Mouse (Mus musculus) CH12.LX (cell line): ENCODE data around the gene Spag17. TPM values are rescaled to one million over a fixed set of nuclear protein-coding genes. Genes with fewer than 3 reads are reported as not detected.

Experiments used
- DNase-seq: peaks from one replicate; pipeline ENCODE4 v3.0.0-alpha.2; 2013; ENCODE audit errors: extremely low read depth
- H3K27ac ChIP-seq: 2 replicates; pipeline ENCODE4 v1.5.1; 2012; ENCODE audit warnings: low read depth, mild to moderate bottlenecking, control low read depth, moderate library complexity; ENCODE audit not compliant: insufficient read depth
- H3K27me3 ChIP-seq: replicated peaks from 2 replicates; pipeline ENCODE3; 2012; ENCODE audit warnings: inconsistent platforms
- H3K36me3 ChIP-seq, 2 experiments: replicated peaks in 1 of 2; 2 replicates each; pipeline versions ENCODE3 to v1.6.1; 2012; ENCODE audit warnings: inconsistent platforms in 1 of 2, low read length in 1 of 2, mild to moderate bottlenecking in 1 of 2, mixed read lengths in 1 of 2, moderate library complexity in 1 of 2; ENCODE audit not compliant: control insufficient read depth in 1 of 2, insufficient read depth in 1 of 2
- H3K4me1 ChIP-seq, 2 experiments: 2 replicates each; pipeline ENCODE4 v1.6.1; 2012; ENCODE audit warnings: inconsistent platforms in 1 of 2, moderate library complexity in 1 of 2; ENCODE audit not compliant: insufficient read depth in 2 of 2, control insufficient read depth in 1 of 2
- H3K4me2 ChIP-seq: 2 replicates; pipeline ENCODE4 v1.6.1; 2012; ENCODE audit warnings: low read depth, mild to moderate bottlenecking, control low read depth; ENCODE audit not compliant: poor library complexity, insufficient read depth, severe bottlenecking
- H3K4me3 ChIP-seq, 3 experiments: fragments of 150-350 bp in 1 of 3; sonication (generic) in 1 of 3; replicated peaks in 1 of 3; 2 replicates each; pipeline versions ENCODE3 to v1.5.1; 2011 to 2012; ENCODE audit warnings: low read depth in 2 of 3, low read length in 2 of 3, mild to moderate bottlenecking in 2 of 3, moderate library complexity in 2 of 3, control low read depth in 1 of 3, improper control_type of control experiment in 1 of 3, inconsistent platforms in 1 of 3, mixed read lengths in 1 of 3; ENCODE audit not compliant: poor library complexity in 1 of 3
- H3K79me2 ChIP-seq: replicated peaks from 2 replicates; pipeline ENCODE4 v1.6.1; 2012; ENCODE audit warnings: mild to moderate bottlenecking, moderate library complexity; ENCODE audit not compliant: control insufficient read depth, poor library complexity, insufficient read depth, severe bottlenecking; ENCODE audit errors: extremely low read depth
- H3K9ac ChIP-seq: 2 replicates; pipeline ENCODE4 v1.6.1; 2012; ENCODE audit warnings: low read depth, mild to moderate bottlenecking, control low read depth, moderate library complexity; ENCODE audit not compliant: insufficient read depth
- H3K9me3 ChIP-seq: replicated peaks from 2 replicates; pipeline ENCODE3; 2012; ENCODE audit warnings: low read length, inconsistent platforms, mixed read lengths
- BHLHE40 ChIP-seq: IDR thresholded peaks from 2 replicates; pipeline ENCODE4 v1.6.1; 2011; ENCODE audit warnings: mild to moderate bottlenecking, low read depth, low read length, improper control_type of control experiment
- CHD2 ChIP-seq: IDR thresholded peaks from 2 replicates; pipeline ENCODE4 v1.6.1; 2011; ENCODE audit warnings: low read length, improper control_type of control experiment
- ELF1 ChIP-seq: IDR thresholded peaks from 2 replicates; pipeline ENCODE4 v1.6.1; 2014; ENCODE audit warnings: low read depth, mild to moderate bottlenecking, inconsistent platforms, low read length, improper control_type of control experiment
- ETS1 ChIP-seq: conservative IDR thresholded peaks from 2 replicates; pipeline ENCODE4 v1.6.1; 2012; ENCODE audit warnings: low read depth, mild to moderate bottlenecking, inconsistent platforms, low read length, improper control_type of control experiment, moderate library complexity
- GABPA ChIP-seq: IDR thresholded peaks from 2 replicates; pipeline ENCODE4 v1.6.1; 2012; ENCODE audit warnings: low read depth, low read length, improper control_type of control experiment, inconsistent platforms; ENCODE audit not compliant: insufficient replicate concordance
- HCFC1 ChIP-seq: IDR thresholded peaks from 2 replicates; pipeline ENCODE4 v1.6.1; 2012; ENCODE audit warnings: low read depth, mild to moderate bottlenecking, inconsistent platforms, low read length, improper control_type of control experiment
- IRF4 ChIP-seq: IDR thresholded peaks from 2 replicates; pipeline ENCODE4 v1.6.1; 2014; ENCODE audit warnings: low read depth, mild to moderate bottlenecking, inconsistent platforms, low read length, improper control_type of control experiment
- JUN ChIP-seq: IDR thresholded peaks from 2 replicates; pipeline ENCODE4 v1.6.1; 2011; ENCODE audit warnings: low read depth, mild to moderate bottlenecking, low read length, improper control_type of control experiment, moderate library complexity; ENCODE audit not compliant: insufficient read depth
- JUND ChIP-seq: conservative IDR thresholded peaks from 2 replicates; pipeline ENCODE4 v1.6.1; 2011; ENCODE audit warnings: low read depth, low read length, improper control_type of control experiment
- KAT2A ChIP-seq: IDR thresholded peaks from 2 replicates; pipeline ENCODE4 v1.6.1; 2012; ENCODE audit warnings: low read length, improper control_type of control experiment, inconsistent platforms; ENCODE audit not compliant: insufficient replicate concordance
- MAX ChIP-seq: IDR thresholded peaks from 2 replicates; pipeline ENCODE4 v1.6.1; 2011; ENCODE audit warnings: low read length, improper control_type of control experiment
- MAZ ChIP-seq: IDR thresholded peaks from 2 replicates; pipeline ENCODE4 v1.6.1; 2012; ENCODE audit warnings: low read depth, mild to moderate bottlenecking, inconsistent platforms, low read length, improper control_type of control experiment, moderate library complexity
- MEF2A ChIP-seq: IDR thresholded peaks from 2 replicates; pipeline ENCODE4 v1.6.1; 2014; ENCODE audit warnings: low read depth, mild to moderate bottlenecking, inconsistent platforms, low read length, improper control_type of control experiment, borderline replicate concordance
- MXI1 ChIP-seq: IDR thresholded peaks from 2 replicates; pipeline ENCODE4 v1.6.1; 2011; ENCODE audit warnings: mild to moderate bottlenecking, low read depth, low read length, improper control_type of control experiment
- MYC ChIP-seq: IDR thresholded peaks from 2 replicates; pipeline ENCODE4 v1.6.1; 2011; ENCODE audit warnings: low read depth, mild to moderate bottlenecking, improper control_type of control experiment, low read length
- NELFE ChIP-seq: IDR thresholded peaks from 2 replicates; pipeline ENCODE4 v1.6.1; 2011; ENCODE audit warnings: low read depth, low read length, improper control_type of control experiment
- NRF1 ChIP-seq: IDR thresholded peaks from 2 replicates; pipeline ENCODE4 v1.6.1; 2014; ENCODE audit warnings: low read depth, mild to moderate bottlenecking, inconsistent platforms, low read length, improper control_type of control experiment, moderate library complexity
- POLR2A ChIP-seq: IDR thresholded peaks from 2 replicates; pipeline ENCODE4 v1.6.1; 2011; ENCODE audit warnings: low read depth, mild to moderate bottlenecking, improper control_type of control experiment, low read length
- POLR2AphosphoS2 ChIP-seq: IDR thresholded peaks from 2 replicates; pipeline ENCODE4 v1.6.1; 2011; ENCODE audit warnings: low read depth, low read length, improper control_type of control experiment
- RAD21 ChIP-seq: IDR thresholded peaks from 2 replicates; pipeline ENCODE4 v1.6.1; 2011; ENCODE audit warnings: low read depth, mild to moderate bottlenecking, low read length, improper control_type of control experiment, moderate library complexity
- RCOR1 ChIP-seq: conservative IDR thresholded peaks from 2 replicates; pipeline ENCODE4 v1.6.1; 2012; ENCODE audit warnings: low read depth, mild to moderate bottlenecking, inconsistent platforms, low read length, improper control_type of control experiment
- SIN3A ChIP-seq: IDR thresholded peaks from 2 replicates; pipeline ENCODE4 v1.6.1; 2012; ENCODE audit warnings: low read length, improper control_type of control experiment, inconsistent platforms
- TBP ChIP-seq: conservative IDR thresholded peaks from 2 replicates; pipeline ENCODE4 v1.6.1; 2011; ENCODE audit warnings: low read depth, low read length, improper control_type of control experiment
- TCF12 ChIP-seq: IDR thresholded peaks from 2 replicates; pipeline ENCODE4 v1.6.1; 2014; ENCODE audit warnings: low read depth, mild to moderate bottlenecking, inconsistent platforms, low read length, improper control_type of control experiment
- UBTF ChIP-seq: IDR thresholded peaks from 2 replicates; pipeline ENCODE4 v1.6.1; 2012; ENCODE audit warnings: low read depth, mild to moderate bottlenecking, inconsistent platforms, low read length, improper control_type of control experiment, moderate library complexity
- USF1 ChIP-seq: IDR thresholded peaks from 2 replicates; pipeline ENCODE4 v1.6.1; 2014; ENCODE audit warnings: low read depth, mild to moderate bottlenecking, inconsistent platforms, low read length, improper control_type of control experiment
- USF2 ChIP-seq: conservative IDR thresholded peaks from 2 replicates; pipeline ENCODE4 v1.6.1; 2011; ENCODE audit warnings: low read depth, low read length, improper control_type of control experiment
- ZMIZ1 ChIP-seq: IDR thresholded peaks from 2 replicates; pipeline ENCODE4 v1.6.1; 2012; ENCODE audit warnings: low read depth, mild to moderate bottlenecking, inconsistent platforms, low read length, improper control_type of control experiment
- ZNF384 ChIP-seq: IDR thresholded peaks from 2 replicates; pipeline ENCODE4 v1.6.1; 2012; ENCODE audit warnings: low read depth, low read length, improper control_type of control experiment, inconsistent platforms
- dilution Hi-C: fragments of 300-500 bp; cut with MboI; formaldehyde crosslinking; loops from 2 replicates; pipeline ENCODE4 v1.14.3; 2020; ENCODE audit warnings: low sequenced_read_pairs; ENCODE audit not compliant: extremely low pct_unique_long_range_greater_than_20kb, extremely low pct_ligation_motif_present
- in situ Hi-C: fragments of 300-500 bp; cut with MboI; formaldehyde crosslinking; loops from 3 replicates; pipeline ENCODE4 v1.14.3; 2019; ENCODE audit warnings: low sequenced_read_pairs, low pct_ligation_motif_present, low pct_unique_long_range_greater_than_20kb, mixed read lengths
- polyA plus RNA-seq: library from polyadenylated mRNA; unstranded; fragments of >175 nt; gene quantifications from 2 replicates; pipeline ENCODE4 v1.2.1, GENCODE M21; 2012; ENCODE audit warnings: low read depth; ENCODE audit not compliant: insufficient read length
- total RNA-seq, 2 experiments: library from RNA; depleted of rRNA; stranded (reverse); fragments of 300-350 nt in 1 of 2; fragments of >200 nt in 1 of 2; gene quantifications; 2 replicates each; pipeline ENCODE4 v1.2.3; 2012 to 2014

The Spag17 gene
- total and polyA plus RNA-seq, 3 experiments, result not detected

DNA sequence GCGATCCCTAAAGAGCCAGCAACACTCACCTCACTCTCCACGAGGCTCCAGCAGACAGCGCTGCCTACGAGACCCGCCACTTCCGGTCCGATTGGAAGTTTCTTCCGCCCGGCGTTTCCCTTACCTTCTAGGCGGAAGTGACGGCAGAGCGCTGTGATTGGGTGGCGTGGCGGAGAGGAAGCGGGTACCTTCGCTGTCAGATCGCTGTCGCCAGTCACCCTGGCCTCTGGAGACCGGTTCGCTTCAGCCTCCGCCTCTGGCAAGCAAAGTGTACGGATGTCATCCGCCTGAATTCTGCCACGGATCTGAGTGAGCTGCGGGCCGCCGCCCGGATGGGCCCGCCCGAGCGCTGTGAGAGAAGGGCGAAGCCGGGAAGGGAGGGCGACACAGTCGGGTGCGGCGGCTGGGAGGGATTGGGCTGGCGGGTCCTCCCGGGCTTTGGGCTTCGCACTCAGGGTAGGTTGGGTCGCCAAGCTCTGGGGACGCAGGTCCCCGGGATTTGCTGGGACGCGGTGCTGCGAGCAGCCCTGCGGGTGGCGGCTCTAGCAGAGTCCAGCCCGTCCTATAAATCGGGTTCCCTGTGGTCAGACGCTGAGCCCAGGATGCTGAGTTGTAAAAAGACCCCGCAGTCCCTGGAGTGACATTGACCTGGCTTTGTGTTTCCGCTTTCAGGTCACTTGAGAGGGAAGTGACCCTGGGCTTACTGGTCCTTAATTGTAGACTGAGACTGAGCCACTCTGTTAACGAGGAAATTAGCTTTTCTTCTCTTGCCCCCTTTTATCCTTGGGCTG is 277.3 kb downstream of the Spag17 start, which contains the start of the genes Gdap2 and Wdr3:
Gene Gdap2 (plus strand): TSS at position 67 of the 791 bp plus-strand sequence.
Gene Wdr3 (minus strand): TSS at position 93 of the 791 bp plus-strand sequence.
- peak; percentile 96 for DNase-seq
- H3K27ac ChIP-seq, result peak within 1 kb of the TSS; percentile 71

DNA sequence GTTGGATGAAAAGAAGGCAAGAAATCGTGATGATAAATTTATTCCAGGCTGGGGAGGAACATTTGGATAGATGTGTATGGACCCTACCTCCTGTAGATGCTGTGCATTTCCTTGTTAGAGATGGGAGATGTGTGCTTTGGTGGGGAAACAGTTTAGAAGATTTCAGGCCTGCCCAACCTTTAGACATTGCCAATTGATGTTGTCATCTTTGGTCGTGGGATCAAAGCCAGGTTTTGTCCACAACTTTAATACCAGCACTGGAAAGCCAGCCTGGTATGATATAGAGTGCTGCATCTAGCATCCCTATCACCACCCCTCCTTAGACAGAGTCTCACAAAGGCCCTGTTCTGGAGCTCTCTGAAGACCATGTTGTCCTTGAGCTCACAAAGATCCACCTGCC is 278.4 kb downstream of the Spag17 start:
- peaks cover 21 to 48% of the 10 kb centered on the region in 2 experiments for H3K36me3 ChIP-seq
- peaks cover 5 to 21% of the 10 kb centered on the region in 2 experiments; a peak in 3 of 4 replicates for H3K4me1 ChIP-seq
- dilution Hi-C loops (no loop called here), in situ Hi-C loops (no loop called here)
- peaks cover 31% of the 10 kb centered on the region for H3K79me2 ChIP-seq
- no peak overlapping the region for H3K27ac ChIP-seq
- no peaks in the 10 kb centered on the region for H3K27me3 ChIP-seq
- TF ChIP-seq CHD2, result no peak
- TF ChIP-seq POLR2AphosphoS2, result no peak
- no peak for TF ChIP-seq UBTF
- TF ChIP-seq GABPA, result no peak
- no peak for TF ChIP-seq ELF1
- no peak overlapping the region for H3K4me3 ChIP-seq
- peak overlapping the region; percentile 59; the same call in 1 of the 2 replicates for H3K4me2 ChIP-seq
- no peaks in the 10 kb centered on the region for H3K9me3 ChIP-seq
- H3K9ac ChIP-seq, result peak overlapping the region; percentile 74; the same call in 1 of the 2 replicates
- no peak for DNase-seq

More for the DNA sequence above, 277.3 kb downstream of the Spag17 start, which contains the start of the genes Gdap2 and Wdr3:
- Histone ChIP-seq H3K79me2 (peaks cover 31% of the 10 kb centered on the region), H3K9me3 (no peaks in the 10 kb centered on the region), H3K36me3 (peaks cover 25 to 47% of the 10 kb centered on the region in 2 experiments), H3K27me3 (no peaks in the 10 kb centered on the region), H3K9ac (peak within 1 kb of the TSS; percentile 74), H3K4me1 (peaks cover 5 to 21% of the 10 kb centered on the region in 2 experiments; a peak in 3 of 4 replicates), H3K4me3 (peak within 1 kb of the TSS; percentile 75 to 92 (median 79)), H3K4me2 (peak within 1 kb of the TSS; percentile 72)
- dilution Hi-C loops (no loop called here), in situ Hi-C loops (no loop called here)
- TF ChIP-seq BHLHE40 (0 out of 2 replicates have a peak, but pooled peaks have one; percentile 9), JUN (no peak), GABPA (peak; percentile 11; the same call in 1 of the 2 replicates), POLR2AphosphoS2 (peak; percentile 89), ZMIZ1 (peak; percentile 93; the same call in 1 of the 2 replicates), RAD21 (no peak), TBP (peak; percentile 91), NELFE (peak; percentile 89), USF2 (no peak), POLR2A (peak; percentile 96), MAX (peak; percentile 78), MYC (peak; percentile 89; the same call in 1 of the 2 replicates), ZNF384 (no peak), HCFC1 (peak; percentile 92), ELF1 (peak; percentile 99), KAT2A (peak; percentile 90; the same call in 1 of the 2 replicates), JUND (no peak), MXI1 (peak; percentile 96), IRF4 (peak; percentile 59), ETS1 (no peak), MEF2A (no peak), UBTF (peak; percentile 83; the same call in 1 of the 2 replicates), RCOR1 (no peak), MAZ (no peak), SIN3A (peak; percentile 98), USF1 (no peak), NRF1 (no peak), CHD2 (peak; percentile 74), TCF12 (peak; percentile 92)
